Comparison of ENCODE assay signal across 9 mouse cellular contexts in the genomic region with DNA sequence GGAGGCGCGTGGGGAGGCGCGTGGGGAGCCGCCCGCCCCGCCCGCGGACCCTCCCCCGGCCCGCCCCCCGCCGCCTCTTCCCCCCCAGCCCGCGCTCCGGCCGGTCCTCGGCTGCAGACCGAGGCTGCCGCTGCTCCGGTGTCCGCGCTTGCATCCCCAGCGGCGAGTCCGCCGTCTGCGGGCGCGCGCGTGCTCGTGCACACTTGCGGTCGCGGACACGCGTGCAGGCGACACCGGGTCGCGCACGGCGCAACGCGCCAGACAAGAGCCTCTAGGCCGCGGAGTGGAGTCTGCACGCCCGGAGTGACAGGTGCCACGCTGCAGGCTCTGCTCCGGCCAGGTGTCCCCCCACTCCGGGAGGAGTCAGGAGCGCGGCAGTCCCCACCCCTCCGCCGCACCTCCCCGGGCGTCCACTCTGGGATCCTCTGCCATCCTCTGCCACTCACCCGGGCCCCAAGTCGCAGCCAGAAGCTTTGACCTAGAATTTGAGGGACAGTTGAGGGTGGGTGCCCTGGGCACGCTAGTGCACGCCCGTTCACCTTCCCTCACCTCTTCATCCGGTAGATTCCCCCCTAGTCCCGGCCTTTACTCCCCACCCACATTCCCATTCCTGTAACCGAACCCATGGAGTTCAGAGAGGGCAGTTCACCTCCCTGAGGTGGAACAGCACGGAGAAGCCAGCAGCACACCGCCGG. TPM values are rescaled to one million over a fixed set of nuclear protein-coding genes. Genes with fewer than 3 reads are reported as not detected.
DNase-seq lines count a peak whose midpoint lies in the region; ATAC-seq and TF ChIP-seq lines count a peak whose summit lies in the region.
"Had no signal": no experiment of that assay in that cellular context is flagged by ENCODE, and none has a peak within 500 bp of the region (broad histone marks: within the 10 kb centered on the region; RNA-seq: fewer than 3 reads in every experiment).

No protein-coding gene starts in this region.

- no peak for TF ChIP-seq CTCF in hindbrain, postnatal 0 days (IDR thresholded peaks at IDR 0.05; ENCODE audit: low read depth)

- no peaks in the 10 kb centered on the region for H3K36me3 ChIP-seq in hindbrain, postnatal 0 days (ENCODE audit: insufficient read depth, low read length)
- H3K36me3 ChIP-seq in limb, embryonic 11.5 days (ENCODE audit: control insufficient read depth, insufficient read depth, low read length) = no peaks in the 10 kb centered on the region

- H3K4me1 ChIP-seq in brown adipose tissue, adult 24 weeks (ENCODE audit: control insufficient read depth, insufficient read depth, insufficient read length, low read length) = peaks cover 19% of the 10 kb centered on the region
- peaks cover 27% of the 10 kb centered on the region for H3K4me1 ChIP-seq in hindbrain, postnatal 0 days (ENCODE audit: insufficient read depth, low read length)
- peaks cover 18% of the 10 kb centered on the region for H3K4me1 ChIP-seq in limb, embryonic 11.5 days (ENCODE audit: control insufficient read depth, insufficient read depth, low read length)

- peak overlapping the region; percentile 80 for H3K4me2 ChIP-seq in hindbrain, postnatal 0 days (ENCODE audit: low read depth, low read length)
- H3K4me2 ChIP-seq in limb, embryonic 11.5 days (ENCODE audit: low read depth, severe bottlenecking) = peak overlapping the region; percentile 93

- H3K9ac ChIP-seq in hindbrain, postnatal 0 days (replicated peaks; ENCODE audit: low read length) = peak overlapping the region; percentile 88
- peak overlapping the region; percentile 76 for H3K9ac ChIP-seq in limb, embryonic 11.5 days (ENCODE audit: low read length)

- H3K27me3 ChIP-seq in hindbrain, postnatal 0 days (ENCODE audit: insufficient read depth, low read length) = no peaks in the 10 kb centered on the region
- peaks cover 33% of the 10 kb centered on the region for H3K27me3 ChIP-seq in limb, embryonic 11.5 days (ENCODE audit: control insufficient read depth, insufficient read depth, low read length)
- H3K27me3 ChIP-seq: Patski had no signal

- peak overlapping the region; percentile 85 for H3K4me3 ChIP-seq in brown adipose tissue, adult 24 weeks (ENCODE audit: insufficient read depth, low read depth, low read length)
- H3K4me3 ChIP-seq in hindbrain, postnatal 0 days (ENCODE audit: low read length) = peak overlapping the region; percentile 84
- H3K4me3 ChIP-seq in limb, embryonic 11.5 days (ENCODE audit: low read depth, low read length) = peak overlapping the region; percentile 78

- 1% methylated on average over 39 of the region's 70 CpGs for WGBS in hindbrain, postnatal 0 days
- WGBS in limb, embryonic 11.5 days = 1% methylated on average over 60 of the region's 70 CpGs

- H3K9me3 ChIP-seq in hindbrain, postnatal 0 days (ENCODE audit: low read length) = no peaks in the 10 kb centered on the region
- no peaks in the 10 kb centered on the region for H3K9me3 ChIP-seq in limb, embryonic 11.5 days (ENCODE audit: control insufficient read depth, low read length)

- no peak for ATAC-seq in frontal cortex, adult (ENCODE audit: low TSS enrichment)
- peak; percentile 16; the same call in 1 of the 2 replicates for ATAC-seq in hindbrain, postnatal 0 days
- no peak for ATAC-seq in limb, embryonic 11.5 days (ENCODE audit: insufficient number of reproducible peaks, low FRiP score, low TSS enrichment, low read depth)

- peak overlapping the region; percentile 74; the same call in 1 of the 2 replicates for H3K27ac ChIP-seq in brown adipose tissue, adult 24 weeks (replicated peaks; ENCODE audit: low read depth, low read length)
- H3K27ac ChIP-seq in hindbrain, postnatal 0 days = peak overlapping the region; percentile 98
- peak overlapping the region; percentile 68; the same call in 1 of the 2 replicates for H3K27ac ChIP-seq in limb, embryonic 11.5 days (replicated peaks; ENCODE audit: low read depth, low read length)

- DNase-seq in frontal cortex, postnatal 10 days (ENCODE audit: low spot score in 2 of 2) = peak; percentile 68 to 75
- peak; percentile 60 to 64 for DNase-seq in frontal cortex, postnatal 14 days (ENCODE audit: low spot score in 2 of 2)
- DNase-seq in hindbrain, postnatal 0 days (ENCODE audit: low spot score) = peak; percentile 89
- peak; percentile 55 for DNase-seq in limb, embryonic 11.5 days (ENCODE audit: low spot score)
- DNase-seq in naive thymus-derived CD4-positive, alpha-beta T cell, adult 2 months (ENCODE audit: low read depth) = peak; percentile 68
- DNase-seq in testis, postnatal 14 days (ENCODE audit: low spot score) = peak; percentile 72

RNA-seq across cellular contexts. Expression of a gene that starts 24.5 kb away (rescaled TPM):
- 40.9 and 42.9 TPM in 2 replicates for polyA plus RNA-seq in brown adipose tissue, adult 24 weeks (2012; ENCODE audit: insufficient read depth, insufficient read length, missing spikeins)
- total RNA-seq in hindbrain, postnatal 0 days (2014; rRNA removed) = 17.2 and 26.5 TPM in 2 replicates
- 33.8 and 34.6 TPM in 2 replicates for polyA plus RNA-seq in hindbrain, postnatal 0 days (2015; fragmentation: Nextera tagmentation; extraction: Ambion mirVana)
- 16.7 and 18.7 TPM in 2 replicates for polyA plus RNA-seq in limb, embryonic 11.5 days (2014; fragmentation: Nextera tagmentation; extraction: Ambion mirVana)

RNA-seq across cellular contexts. Expression of a gene that starts 38.1 kb away (rescaled TPM):
- 1.9 and 5.3 TPM in 2 replicates for polyA plus RNA-seq in brown adipose tissue, adult 24 weeks (2012; ENCODE audit: insufficient read depth, insufficient read length, missing spikeins)
- 2.9 and 3.7 TPM in 2 replicates for total RNA-seq in hindbrain, postnatal 0 days (2014; rRNA removed)
- 1.4 and 1.7 TPM in 2 replicates for polyA plus RNA-seq in hindbrain, postnatal 0 days (2015; fragmentation: Nextera tagmentation; extraction: Ambion mirVana)
- 3.4 and 3.5 TPM in 2 replicates for polyA plus RNA-seq in limb, embryonic 11.5 days (2014; fragmentation: Nextera tagmentation; extraction: Ambion mirVana)

RNA-seq across cellular contexts. Expression of a gene that starts 42.2 kb away (rescaled TPM):
- not detected in 2 replicates for polyA plus RNA-seq in brown adipose tissue, adult 24 weeks (2012; ENCODE audit: insufficient read depth, insufficient read length, missing spikeins)
- 7.5 TPM in 2 replicates for total RNA-seq in hindbrain, postnatal 0 days (2014; rRNA removed)
- 2.7 and 4.0 TPM in 2 replicates for polyA plus RNA-seq in hindbrain, postnatal 0 days (2015; fragmentation: Nextera tagmentation; extraction: Ambion mirVana)
- polyA plus RNA-seq in limb, embryonic 11.5 days (2014; fragmentation: Nextera tagmentation; extraction: Ambion mirVana) = 0.40 and 1.0 TPM in 2 replicates

RNA-seq across cellular contexts. Expression of a gene that starts 46.7 kb away (rescaled TPM):
- polyA plus RNA-seq in brown adipose tissue, adult 24 weeks (2012; ENCODE audit: insufficient read depth, insufficient read length, missing spikeins) = 2.4 TPM in 1 of 2 replicates, not detected in the other
- total RNA-seq in hindbrain, postnatal 0 days (2014; rRNA removed) = 2.1 and 3.3 TPM in 2 replicates
- 5.3 and 7.0 TPM in 2 replicates for polyA plus RNA-seq in hindbrain, postnatal 0 days (2015; fragmentation: Nextera tagmentation; extraction: Ambion mirVana)
- polyA plus RNA-seq in limb, embryonic 11.5 days (2014; fragmentation: Nextera tagmentation; extraction: Ambion mirVana) = 2.1 and 2.8 TPM in 2 replicates

RNA-seq across cellular contexts. Expression of a gene that starts 46.8 kb away (rescaled TPM):
- polyA plus RNA-seq in brown adipose tissue, adult 24 weeks (2012; ENCODE audit: insufficient read depth, insufficient read length, missing spikeins) = 25.1 and 35.9 TPM in 2 replicates
- 146 TPM in 2 replicates for total RNA-seq in hindbrain, postnatal 0 days (2014; rRNA removed)
- polyA plus RNA-seq in hindbrain, postnatal 0 days (2015; fragmentation: Nextera tagmentation; extraction: Ambion mirVana) = 111 and 114 TPM in 2 replicates
- 53.7 and 55.7 TPM in 2 replicates for polyA plus RNA-seq in limb, embryonic 11.5 days (2014; fragmentation: Nextera tagmentation; extraction: Ambion mirVana)
